Mouse (Mus musculus): Measurements from ENCODE around the gene Abcc9.

- TF ChIP-seq EP300 (IDR thresholded peaks at IDR 0.05; ENCODE audit: low read depth) (no peak), CTCF (IDR thresholded peaks at IDR 0.05; ENCODE audit: low read depth) (no peak)
Observed at GRCm38 (mm10) chr6:142564746-142565145, 137.4 kb downstream of the Abcc9 start.
